ENCODE assay signal across 8 mouse cellular contexts in the genomic region with DNA sequence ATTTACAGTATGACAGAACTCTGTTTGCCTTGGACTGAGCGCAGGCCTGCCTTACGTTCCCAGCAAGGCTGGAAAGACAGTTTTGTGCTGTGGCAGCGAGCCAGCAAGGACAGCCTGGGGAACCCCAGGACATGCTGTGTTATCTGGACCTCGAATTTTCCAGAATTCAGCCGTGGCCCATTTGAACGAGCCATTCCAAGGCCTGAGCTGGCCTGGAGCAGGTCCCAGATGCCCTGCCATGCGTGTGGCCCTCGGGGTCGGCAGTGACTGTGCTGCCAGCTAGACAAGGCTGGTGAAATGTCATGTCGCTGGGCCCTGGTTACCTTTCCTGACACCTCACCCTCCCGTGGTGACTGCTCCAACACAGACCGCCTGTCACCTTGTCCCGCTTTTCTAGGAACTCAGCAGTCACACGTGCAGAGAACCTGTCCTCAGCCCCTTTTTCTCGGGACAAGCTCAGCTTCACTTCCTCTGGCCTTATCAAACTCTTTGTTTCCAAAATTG.
A peak's percentile ranks its signal among the peaks of the same experiment; 100 is the strongest.
DNase-seq lines count a peak whose midpoint lies in the region; ATAC-seq lines count a peak whose summit lies in the region.

No protein-coding gene starts in this region.

- H3K27ac ChIP-seq in midbrain, embryonic 10.5 days (replicated peaks): 0 out of 2 replicates have a peak overlapping the region, but pooled peaks have one; percentile 42
- H3K27ac ChIP-seq in midbrain, embryonic 13.5 days: no peak overlapping the region
- peak overlapping the region; percentile 54 for H3K27ac ChIP-seq in limb, embryonic 10.5 days
- no peak overlapping the region for H3K27ac ChIP-seq in neural tube, embryonic 15.5 days (replicated peaks)

- H3K9ac ChIP-seq in midbrain, embryonic 13.5 days (replicated peaks): no peak overlapping the region
- H3K9ac ChIP-seq in neural tube, embryonic 15.5 days (replicated peaks): no peak overlapping the region

- DNase-seq in midbrain, embryonic 10.5 days (ENCODE audit: low spot score): no peak
- peak; percentile 77 for DNase-seq in cerebellum, adult 11 months
- DNase-seq in heart, adult 18-20 months: peak; percentile 69 to 75
- DNase-seq in limb, embryonic 10.5 days (ENCODE audit: low spot score): no peak
- no peak for DNase-seq in gastrocnemius, adult 18-20 months (ENCODE audit: low spot score)

- H3K4me2 ChIP-seq in midbrain, embryonic 13.5 days (replicated peaks): no peak overlapping the region
- no peak overlapping the region for H3K4me2 ChIP-seq in neural tube, embryonic 15.5 days

- H3K4me1 ChIP-seq in midbrain, embryonic 10.5 days: peaks cover 25% of the 10 kb centered on the region
- H3K4me1 ChIP-seq in midbrain, embryonic 13.5 days (replicated peaks): peaks cover 12% of the 10 kb centered on the region
- peaks cover 63% of the 10 kb centered on the region for H3K4me1 ChIP-seq in limb, embryonic 10.5 days
- H3K4me1 ChIP-seq in neural tube, embryonic 15.5 days: 0 out of 2 replicates have a peak, but pooled peaks cover 9% of the 10 kb centered on the region

- 0 out of 2 replicates have a peak, but pooled peaks cover 3% of the 10 kb centered on the region for H3K36me3 ChIP-seq in midbrain, embryonic 10.5 days
- no peaks in the 10 kb centered on the region for H3K36me3 ChIP-seq in midbrain, embryonic 13.5 days
- no peaks in the 10 kb centered on the region for H3K36me3 ChIP-seq in limb, embryonic 10.5 days
- H3K36me3 ChIP-seq in neural tube, embryonic 15.5 days: no peaks in the 10 kb centered on the region

- no peaks in the 10 kb centered on the region for H3K9me3 ChIP-seq in midbrain, embryonic 10.5 days (replicated peaks)
- H3K9me3 ChIP-seq in midbrain, embryonic 13.5 days: no peaks in the 10 kb centered on the region
- H3K9me3 ChIP-seq in limb, embryonic 10.5 days (replicated peaks): no peaks in the 10 kb centered on the region
- H3K9me3 ChIP-seq in neural tube, embryonic 15.5 days (replicated peaks): no peaks in the 10 kb centered on the region

- H3K27me3 ChIP-seq in midbrain, embryonic 10.5 days (ENCODE audit: low read depth, poor library complexity, severe bottlenecking): peaks cover 47% of the 10 kb centered on the region
- peaks cover 41% of the 10 kb centered on the region for H3K27me3 ChIP-seq in midbrain, embryonic 13.5 days
- peaks cover 39% of the 10 kb centered on the region for H3K27me3 ChIP-seq in limb, embryonic 10.5 days (ENCODE audit: low read depth, poor library complexity, severe bottlenecking)
- H3K27me3 ChIP-seq in neural tube, embryonic 15.5 days (replicated peaks): peaks cover 6% of the 10 kb centered on the region; the same call in 1 of the 2 replicates

- no peak for ATAC-seq in midbrain, embryonic 13.5 days
- ATAC-seq in erythroid progenitor cell, adult 5-6 weeks (replicated peaks; ENCODE audit: low FRiP score, poor library complexity, severe bottlenecking): no peak
- ATAC-seq in neural tube, embryonic 15.5 days (ENCODE audit: low FRiP score): no peak

- no peak overlapping the region for H3K4me3 ChIP-seq in midbrain, embryonic 10.5 days
- no peak overlapping the region for H3K4me3 ChIP-seq in midbrain, embryonic 13.5 days (replicated peaks)
- no peak overlapping the region for H3K4me3 ChIP-seq in limb, embryonic 10.5 days
- H3K4me3 ChIP-seq in neural tube, embryonic 15.5 days (replicated peaks): no peak overlapping the region

- WGBS in midbrain, embryonic 10.5 days: 87% methylated on average over 15 of the region's 15 CpGs
- WGBS in midbrain, embryonic 13.5 days: 82% methylated on average over 15 of the region's 15 CpGs
- WGBS in limb, embryonic 10.5 days: 73% methylated on average over 15 of the region's 15 CpGs
- WGBS in neural tube, embryonic 15.5 days: 70% methylated on average over 15 of the region's 15 CpGs

Comparison
In these comparisons a context has a peak if more than half of its experiments do, and no peak if none do; other contexts are left out.
1. H3K27ac ChIP-seq: peak in midbrain, embryonic 10.5 days (single experiment) and limb, embryonic 10.5 days (single experiment); none in midbrain, embryonic 13.5 days (single experiment) and neural tube, embryonic 15.5 days (single experiment).
2. DNase-seq: peak in cerebellum, adult 11 months (single experiment) and heart, adult 18-20 months (2 of 2); none in midbrain, embryonic 10.5 days (single experiment), limb, embryonic 10.5 days (single experiment) and gastrocnemius, adult 18-20 months (single experiment).